In the genomic region with DNA sequence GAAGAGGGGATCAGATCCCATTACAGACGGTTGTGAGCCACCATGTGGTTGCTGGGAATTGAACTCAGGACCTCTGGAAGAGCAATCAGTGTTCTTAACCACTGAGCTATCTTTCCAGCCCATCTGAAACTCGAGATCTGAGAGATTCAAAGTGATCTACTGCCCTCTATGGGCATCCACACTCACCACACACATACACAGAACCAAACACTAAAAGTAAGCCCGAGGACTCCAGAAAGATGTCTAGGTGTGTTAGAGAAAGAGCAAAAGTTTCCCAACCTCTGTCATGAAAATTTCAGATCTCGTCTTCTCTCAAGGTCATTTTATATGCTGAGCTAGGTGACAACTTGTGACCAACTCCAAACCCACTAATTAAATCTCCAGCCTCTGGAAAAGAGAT, we compare ENCODE assay signal across 15 mouse cellular contexts. TPM values are rescaled to one million over a fixed set of nuclear protein-coding genes. Genes with fewer than 3 reads are reported as not detected.
"Had no signal": no experiment of that assay in that cellular context is flagged by ENCODE, and none has a peak within 500 bp of the region (broad histone marks: within the 10 kb centered on the region; RNA-seq: fewer than 3 reads in every experiment).

No protein-coding gene starts in this region.

- H3K4me1 ChIP-seq: liver, embryonic 13.5 days had no signal

- H3K9me3 ChIP-seq: liver, embryonic 13.5 days had no signal

- H3K27ac ChIP-seq: kidney, postnatal 0 days; liver, embryonic 13.5 days had no signal

- H3K36me3 ChIP-seq: liver, embryonic 13.5 days had no signal

- H3K4me3 ChIP-seq: liver, embryonic 13.5 days had no signal

- DNase-seq: kidney, adult 2 months; kidney, postnatal 25 days; liver, embryonic 13.5 days; lung, adult 2 months; lung, postnatal 14 days; lung, postnatal 4 days; midbrain, embryonic 14.5 days; thymus, adult 2 months; thymus, postnatal 14 days; thymus, postnatal 4 days had no signal

- H3K27me3 ChIP-seq: liver, embryonic 13.5 days had no signal

- H3K4me2 ChIP-seq: liver, embryonic 13.5 days; midbrain, embryonic 11.5 days had no signal

- H3K9ac ChIP-seq: liver, embryonic 13.5 days had no signal

RNA-seq across cellular contexts. Expression of a gene that starts 9.5 kb away (rescaled TPM):
- total RNA-seq: liver, adult 2 months; megakaryocyte progenitor cell, adult 5-6 weeks; megakaryocyte-erythroid progenitor cell, adult 5-6 weeks had no signal
- polyA plus RNA-seq: liver, adult 2 months had no signal

RNA-seq across cellular contexts. Expression of a gene that starts 41.3 kb away (rescaled TPM):
- total RNA-seq: megakaryocyte progenitor cell, adult 5-6 weeks; megakaryocyte-erythroid progenitor cell, adult 5-6 weeks had no signal
